Mouse (Mus musculus) midbrain, embryonic 12.5 days (tissue): ENCODE data around the gene Olfr684. TPM values are rescaled to one million over a fixed set of nuclear protein-coding genes. Genes with fewer than 3 reads are reported as not detected.

Experiments used
- ATAC-seq: fragments of 200-750 bp; cut with Nextera tagmentation; 2 replicates; pipeline ENCODE4 v1.8.0; 2017; ENCODE audit warnings: low read depth, moderate TSS enrichment, moderate library complexity; ENCODE audit not compliant: low FRiP score
- H3K27ac ChIP-seq: fragments of 300-500 bp; sonication (generic); replicated peaks from 2 replicates; pipeline ENCODE4 v1.5.1; 2016; ENCODE audit warnings: mild to moderate bottlenecking
- H3K27me3 ChIP-seq: fragments of 300-500 bp; sonication (generic); 2 replicates; pipeline ENCODE4 v1.6.1; 2016; ENCODE audit warnings: mild to moderate bottlenecking
- H3K36me3 ChIP-seq: fragments of 300-500 bp; sonication (generic); 2 replicates; pipeline ENCODE4 v1.6.1; 2016
- H3K4me1 ChIP-seq: fragments of 300-500 bp; sonication (generic); 2 replicates; pipeline ENCODE4 v1.6.1; 2016
- H3K4me2 ChIP-seq: fragments of 300-500 bp; sonication (generic); replicated peaks from 2 replicates; pipeline ENCODE4 v1.6.1; 2016; ENCODE audit warnings: mild to moderate bottlenecking, moderate library complexity
- H3K4me3 ChIP-seq: fragments of 300-500 bp; sonication (generic); 2 replicates; pipeline ENCODE4 v1.5.1; 2016; ENCODE audit warnings: mild to moderate bottlenecking
- H3K9ac ChIP-seq: fragments of 300-500 bp; sonication (generic); replicated peaks from 2 replicates; pipeline ENCODE4 v1.6.1; 2016; ENCODE audit warnings: mild to moderate bottlenecking, moderate library complexity
- H3K9me3 ChIP-seq: fragments of 300-500 bp; sonication (generic); 2 replicates; pipeline ENCODE4 v1.6.1; 2016; ENCODE audit warnings: mild to moderate bottlenecking
- WGBS: fragments of 180-500 bp; shearing (Covaris S2); methylation state at CpG from one replicate; pipeline ENCODE4 v1.1.7; 2016; 5-methylcytosine and 5-hydroxymethylcytosine counted together
- polyA plus RNA-seq: library from polyadenylated mRNA; unstranded; fragments of >200 nt; fragmentation: Nextera tagmentation; extraction: Ambion mirVana; gene quantifications from 2 replicates; pipeline ENCODE4 v1.2.1, GENCODE M21; 2016

Olfr684 gene
- polyA plus RNA-seq = not detected in 2 replicates

DNA sequence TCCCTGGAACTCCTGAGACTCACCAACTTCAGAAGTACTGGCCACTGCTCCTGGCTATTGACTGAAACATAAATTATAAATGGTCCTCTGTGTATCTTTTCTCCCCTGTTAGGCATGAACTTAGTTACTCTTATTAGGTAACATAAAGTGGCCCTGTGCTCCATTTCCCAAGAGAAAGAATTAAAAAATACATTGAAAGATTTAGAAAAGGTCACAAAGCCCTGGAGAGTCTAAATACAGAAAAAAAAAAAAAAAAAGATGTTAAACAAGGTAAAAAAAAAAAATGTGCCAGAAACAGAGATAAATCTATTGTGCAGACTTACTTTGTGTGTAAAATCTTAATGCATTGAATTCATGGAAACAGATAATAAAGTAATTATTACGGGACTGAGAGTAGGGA, at the start of gene Olfr684:
Gene Olfr684, minus strand, starts transcription at position 101 of the 400 bp plus-strand sequence.
- Histone ChIP-seq H3K4me2 (no peak within 1 kb of the TSS), H3K9ac (no peak within 1 kb of the TSS), H3K9me3 (no peaks in the 10 kb centered on the region), H3K27me3 (no peaks in the 10 kb centered on the region), H3K4me3 (no peak within 1 kb of the TSS), H3K4me1 (no peaks in the 10 kb centered on the region), H3K27ac (no peak within 1 kb of the TSS), H3K36me3 (no peaks in the 10 kb centered on the region)
- ATAC-seq = no peak
- 67% methylated on average over 1 of the region's 1 CpGs for WGBS

DNA sequence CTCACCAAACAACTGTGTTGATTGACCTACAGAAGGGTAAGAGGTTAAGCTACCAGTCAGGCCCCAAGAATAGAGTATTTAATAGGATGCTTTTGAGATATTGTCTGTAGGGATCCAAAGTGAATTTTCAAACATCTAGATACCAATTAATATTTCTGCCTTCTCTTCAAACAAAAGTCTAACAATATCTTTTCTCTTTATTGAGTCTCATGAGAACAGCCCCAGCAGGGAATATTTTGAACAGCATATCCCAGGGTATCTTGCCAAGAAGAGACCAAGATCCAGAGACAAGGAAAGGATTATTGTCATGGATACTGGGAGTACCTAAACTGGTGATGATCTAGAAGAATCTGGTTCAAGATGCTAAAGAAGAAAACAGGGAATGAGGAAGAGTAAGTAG, 43.9 kb upstream of the Olfr684 start, which contains the start of gene Olfr686:
Gene Olfr686, minus strand, starts transcription at position 101 of the 400 bp plus-strand sequence.
- Histone ChIP-seq H3K4me3 (no peak within 1 kb of the TSS), H3K4me2 (no peak within 1 kb of the TSS), H3K27ac (no peak within 1 kb of the TSS), H3K9ac (no peak within 1 kb of the TSS), H3K9me3 (no peaks in the 10 kb centered on the region), H3K4me1 (no peaks in the 10 kb centered on the region), H3K36me3 (no peaks in the 10 kb centered on the region), H3K27me3 (no peaks in the 10 kb centered on the region)
- no peak for ATAC-seq

DNA sequence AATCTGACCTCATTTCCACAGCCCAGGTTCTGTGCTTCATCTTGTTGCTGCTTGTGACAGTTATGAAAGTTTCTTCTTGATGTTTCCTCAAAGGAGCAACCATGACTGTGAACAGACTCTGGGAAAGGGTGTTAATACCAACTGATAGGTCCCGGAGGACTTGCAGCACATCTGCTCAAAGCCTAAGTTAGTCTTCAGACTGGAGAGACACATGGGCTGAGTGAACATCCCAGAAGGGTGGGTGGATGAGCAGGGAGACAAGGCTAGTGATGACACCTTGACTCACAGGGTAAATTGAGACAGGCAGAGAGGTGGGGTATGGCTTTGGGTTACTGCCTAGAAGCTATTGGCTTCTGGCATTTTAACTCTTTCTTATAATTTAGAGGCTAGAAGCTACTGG, 22.5 kb upstream of the Olfr684 start, which contains the start of gene Olfr685:
Gene Olfr685, minus strand, starts transcription at position 101 of the 400 bp plus-strand sequence.
- H3K27ac ChIP-seq = no peak within 1 kb of the TSS
- ATAC-seq = no peak
- no peak within 1 kb of the TSS for H3K4me3 ChIP-seq
- H3K36me3 ChIP-seq = no peaks in the 10 kb centered on the region
- no peaks in the 10 kb centered on the region for H3K4me1 ChIP-seq
- H3K9me3 ChIP-seq = no peaks in the 10 kb centered on the region
- no peak within 1 kb of the TSS for H3K4me2 ChIP-seq
- H3K27me3 ChIP-seq = no peaks in the 10 kb centered on the region
- no peak within 1 kb of the TSS for H3K9ac ChIP-seq
- 83% methylated on average over 1 of the region's 1 CpGs for WGBS

DNA sequence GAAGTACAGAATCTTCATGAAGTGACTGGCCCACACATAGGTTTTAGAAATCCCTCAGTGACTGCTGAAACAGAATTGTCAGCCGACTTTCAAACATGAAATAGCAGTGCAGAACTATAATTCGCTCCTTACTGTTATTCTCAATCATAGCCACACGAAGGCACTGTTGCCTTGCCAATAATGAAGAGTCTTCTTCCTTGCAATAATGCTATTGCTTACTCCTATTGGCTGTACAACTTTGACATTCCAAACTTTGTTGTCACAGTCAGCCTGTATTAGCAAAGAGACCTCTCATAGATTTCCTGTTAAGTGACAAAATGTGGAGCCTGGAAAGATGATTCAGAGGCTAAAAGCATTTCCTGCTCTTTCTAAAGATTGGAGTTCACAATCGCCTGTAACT, 7.3 kb upstream of the Olfr684 start:
- Histone ChIP-seq H3K9ac (no peak overlapping the region), H3K36me3 (no peaks in the 10 kb centered on the region), H3K27ac (no peak overlapping the region), H3K27me3 (no peaks in the 10 kb centered on the region), H3K4me3 (no peak overlapping the region), H3K4me1 (no peaks in the 10 kb centered on the region), H3K4me2 (no peak overlapping the region), H3K9me3 (no peaks in the 10 kb centered on the region)
- no peak for ATAC-seq
- 50% methylated on average over 4 of the region's 4 CpGs for WGBS

DNA sequence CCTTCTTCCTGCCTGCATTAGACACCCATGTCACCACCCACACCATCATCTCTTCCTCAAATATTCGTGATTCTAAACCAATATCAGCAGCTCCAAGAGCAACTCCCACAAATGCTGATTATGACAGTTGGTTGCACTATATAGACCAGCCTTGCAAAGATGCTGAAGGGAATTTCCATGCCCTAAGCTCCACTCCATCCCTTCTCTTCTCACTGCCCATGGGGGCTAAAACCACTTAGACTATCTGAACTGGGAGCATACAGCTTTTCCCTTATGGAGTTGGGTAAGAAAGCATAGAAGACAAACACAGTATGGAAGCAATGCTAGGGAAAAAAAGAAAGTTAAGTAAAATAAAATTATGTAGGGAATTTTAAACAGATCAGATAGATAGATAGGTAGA, 16.5 kb downstream of the Olfr684 start, which contains the start of gene Olfr683:
Gene Olfr683, minus strand, starts transcription at position 101 of the 400 bp plus-strand sequence.
- Histone ChIP-seq H3K4me2 (no peak within 1 kb of the TSS), H3K9ac (no peak within 1 kb of the TSS), H3K4me1 (no peaks in the 10 kb centered on the region), H3K9me3 (no peaks in the 10 kb centered on the region), H3K36me3 (no peaks in the 10 kb centered on the region), H3K4me3 (no peak within 1 kb of the TSS), H3K27ac (no peak within 1 kb of the TSS), H3K27me3 (no peaks in the 10 kb centered on the region)
- 68% methylated on average over 1 of the region's 1 CpGs for WGBS
- no peak for ATAC-seq

DNA sequence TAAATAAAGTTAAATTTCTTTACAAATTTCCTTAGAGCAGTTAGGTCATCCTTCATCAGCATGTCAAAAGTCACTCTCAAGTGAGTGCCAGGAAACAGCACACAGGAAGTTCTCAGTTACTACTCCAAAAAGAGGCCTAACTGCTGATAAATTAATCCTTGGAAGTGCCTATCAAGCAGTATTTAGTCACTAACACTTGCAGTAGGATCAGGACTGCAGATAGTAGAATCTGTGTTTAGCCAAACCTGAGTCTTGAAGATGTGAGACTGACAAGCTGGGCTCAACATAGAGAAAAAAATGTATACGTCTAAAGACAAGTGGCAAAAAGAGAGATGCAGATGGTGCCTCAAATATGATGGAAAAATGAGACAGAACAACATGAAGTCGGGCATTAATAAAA, 22.2 kb downstream of the Olfr684 start:
- Histone ChIP-seq H3K9ac (no peak overlapping the region), H3K27ac (no peak overlapping the region), H3K27me3 (no peaks in the 10 kb centered on the region), H3K4me1 (no peaks in the 10 kb centered on the region), H3K4me3 (no peak overlapping the region), H3K4me2 (no peak overlapping the region), H3K9me3 (no peaks in the 10 kb centered on the region), H3K36me3 (no peaks in the 10 kb centered on the region)
- 88% methylated on average over 2 of the region's 2 CpGs for WGBS
- no peak for ATAC-seq

DNA sequence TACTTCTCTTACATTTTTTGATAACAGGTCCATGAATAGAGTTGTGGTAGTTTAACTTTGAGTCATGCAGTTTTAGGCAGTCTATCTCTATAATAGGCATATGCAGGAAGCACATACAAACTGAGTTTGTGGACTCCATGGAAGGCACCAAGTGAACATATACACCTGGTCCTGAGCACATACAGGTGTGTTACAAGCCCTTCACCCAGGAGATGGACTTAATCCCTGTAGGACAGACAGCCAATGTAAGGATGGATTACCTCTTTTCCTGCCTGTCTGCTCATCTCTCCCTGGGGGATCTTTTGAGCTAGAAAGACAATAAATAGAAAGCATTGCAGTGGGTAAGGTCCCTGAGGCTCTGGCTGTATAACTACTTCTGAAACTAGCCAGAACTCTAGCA, 46.9 kb downstream of the Olfr684 start, which contains the start of gene Olfr681:
Gene Olfr681, plus strand, starts transcription at position 301 of the 400 bp plus-strand sequence.
- H3K4me1 ChIP-seq = no peaks in the 10 kb centered on the region
- H3K27me3 ChIP-seq = no peaks in the 10 kb centered on the region
- no peaks in the 10 kb centered on the region for H3K36me3 ChIP-seq
- no peak within 1 kb of the TSS for H3K4me2 ChIP-seq
- H3K9ac ChIP-seq = no peak within 1 kb of the TSS
- no peaks in the 10 kb centered on the region for H3K9me3 ChIP-seq
- no peak within 1 kb of the TSS for H3K27ac ChIP-seq
- no peak within 1 kb of the TSS for H3K4me3 ChIP-seq
- no peak for ATAC-seq

Other genes starting within 250 kb of the Olfr684 start
- gene Olfr667, start 242.2 kb downstream of the Olfr684 start, polyA plus RNA-seq = not detected in 2 replicates
- gene Olfr668, start 235.6 kb downstream of the Olfr684 start, polyA plus RNA-seq = not detected in 2 replicates
- not detected in 2 replicates for gene Olfr669, start 229.4 kb downstream of the Olfr684 start, polyA plus RNA-seq
- gene Olfr670, start 201.0 kb downstream of the Olfr684 start, polyA plus RNA-seq = not detected in 2 replicates
- gene Olfr671, start 184.5 kb downstream of the Olfr684 start, polyA plus RNA-seq = not detected in 2 replicates
- gene Olfr672, start 161.6 kb downstream of the Olfr684 start, polyA plus RNA-seq = not detected in 2 replicates
- not detected in 2 replicates for gene Olfr675, start 135.2 kb downstream of the Olfr684 start, polyA plus RNA-seq
- not detected in 2 replicates for gene Olfr676, start 131.0 kb downstream of the Olfr684 start, polyA plus RNA-seq
- gene Olfr677, start 112.3 kb downstream of the Olfr684 start, polyA plus RNA-seq = not detected in 2 replicates
- gene Olfr678, start 99.2 kb downstream of the Olfr684 start, polyA plus RNA-seq = not detected in 2 replicates
- not detected in 2 replicates for gene Olfr679, start 82.4 kb downstream of the Olfr684 start, polyA plus RNA-seq
- gene Olfr680-ps1, start 70.8 kb downstream of the Olfr684 start, polyA plus RNA-seq = not detected in 2 replicates
- gene Olfr681, start 46.8 kb downstream of the Olfr684 start, polyA plus RNA-seq = not detected in 2 replicates
- gene Olfr683, start 16.6 kb downstream of the Olfr684 start, polyA plus RNA-seq = not detected in 2 replicates
- gene Olfr685, start 22.4 kb upstream of the Olfr684 start, polyA plus RNA-seq = not detected in 2 replicates
- gene Olfr686, start 43.8 kb upstream of the Olfr684 start, polyA plus RNA-seq = not detected in 2 replicates
- gene Olfr688, start 124.4 kb upstream of the Olfr684 start, polyA plus RNA-seq = not detected in 2 replicates
- gene Olfr689, start 147.5 kb upstream of the Olfr684 start, polyA plus RNA-seq = not detected in 2 replicates
- not detected in 2 replicates for gene Olfr690, start 170.5 kb upstream of the Olfr684 start, polyA plus RNA-seq
- not detected in 2 replicates for gene Olfr691, start 178.6 kb upstream of the Olfr684 start, polyA plus RNA-seq
- not detected in 2 replicates for gene Olfr692, start 204.6 kb upstream of the Olfr684 start, polyA plus RNA-seq
- gene Gm5901, start 211.4 kb upstream of the Olfr684 start, polyA plus RNA-seq = not detected in 2 replicates
- gene Fam160a2, start 236.4 kb upstream of the Olfr684 start, polyA plus RNA-seq = 41.8 and 46.2 TPM in 2 replicates
- gene Cnga4, start 240.9 kb upstream of the Olfr684 start, polyA plus RNA-seq = 0.17 TPM in 1 of 2 replicates, not detected in the other